Mouse (Mus musculus) gastrocnemius, postnatal 14 days (tissue): ENCODE measurements at regions not wholly inside any gene's neighbourhood (a gene's known extent, or its start where the extent isn't known, plus 50 kb on each side); places are given as distances from the start of the nearest gene placed in this dataset.

ENCODE experiments used
- DNase-seq: peaks from one replicate; pipeline ENCODE4 v3.0.0; 2021; ENCODE audit warnings: mixed read lengths
- intact Hi-C: fragments of 180-260 bp; cut with DNase I; formaldehyde crosslinking; loops from one replicate; pipeline ENCODE4 v1.15.1; 2025; ENCODE audit warnings: low total_unique reads

DNA sequence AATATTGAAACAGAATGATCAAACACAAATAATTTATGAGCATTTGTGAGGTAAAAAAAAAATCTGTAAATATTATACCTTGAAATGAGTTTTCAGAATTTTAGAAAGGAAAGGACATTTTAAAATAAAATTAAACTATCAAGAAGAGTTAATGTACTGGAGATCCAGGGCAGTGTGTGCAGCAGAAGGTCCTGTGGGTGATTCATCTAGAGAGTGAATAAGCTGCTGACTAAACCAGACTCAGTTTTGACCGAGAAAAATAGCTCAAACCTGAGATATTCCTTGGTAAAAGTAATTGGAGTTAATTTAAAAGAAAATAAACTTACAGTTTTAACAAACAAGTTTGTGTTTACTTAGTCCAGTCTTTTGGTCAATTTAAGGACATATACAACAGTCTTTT is 1118.6 kb upstream of the Celf2 start:
- intact Hi-C loops: no loop called here

DNA sequence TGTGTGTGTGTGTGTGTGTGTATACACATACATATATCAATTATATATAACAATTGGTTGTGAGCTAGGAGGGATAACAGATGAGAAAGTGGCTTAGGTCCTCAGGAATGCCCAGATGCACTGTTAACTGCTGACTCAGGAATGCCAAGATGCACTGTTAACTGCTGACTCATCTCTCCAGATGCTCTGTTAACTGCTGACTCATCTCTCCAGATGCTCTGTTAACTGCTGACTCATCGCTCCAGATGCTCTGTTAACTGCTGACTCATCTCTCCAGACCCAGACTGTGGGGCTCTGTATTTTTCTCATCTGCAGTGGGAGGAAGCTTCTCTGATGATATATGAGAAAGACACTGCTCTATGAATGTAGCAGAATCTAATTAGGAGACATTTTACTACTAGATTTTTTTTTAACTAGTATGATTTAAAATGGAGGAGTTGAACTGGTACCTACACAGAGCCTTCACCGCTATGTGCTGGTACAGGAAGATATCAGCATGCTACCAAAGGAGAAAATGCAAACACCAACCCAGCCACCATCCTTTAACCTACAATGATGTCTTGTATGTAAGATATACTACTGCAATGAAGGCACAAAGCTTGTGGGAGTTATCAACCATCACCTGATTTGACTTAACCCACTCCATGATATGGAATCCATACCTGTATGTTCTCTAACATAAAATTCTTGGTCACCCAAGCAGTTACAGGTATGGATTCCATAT is 1119.3 kb upstream of the Celf2 start:
- intact Hi-C loops: no loop called here
- DNase-seq: no peak

More for the DNA sequence above, 1118.6 kb upstream of the Celf2 start:
- DNase-seq: no peak

DNA sequence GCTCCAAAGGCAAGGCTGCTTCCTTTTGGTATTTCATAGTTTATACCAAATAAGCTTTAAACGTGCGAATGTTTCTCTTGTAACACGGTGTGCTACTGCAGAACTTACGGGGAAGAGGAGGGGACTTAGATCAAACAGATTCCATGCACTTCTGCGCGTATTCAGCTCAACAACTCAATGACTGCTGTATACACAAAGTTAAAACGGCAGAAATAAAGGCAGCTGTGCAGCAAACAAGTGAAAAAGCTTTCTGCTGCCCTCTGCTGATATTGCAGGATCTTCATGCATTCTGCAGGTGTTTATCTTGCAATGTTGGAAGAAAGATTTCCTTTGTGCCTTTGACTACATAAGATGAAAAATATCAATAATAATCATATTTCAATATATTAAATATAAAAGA is 1128.7 kb upstream of the Celf2 start:
- no peak for DNase-seq
- intact Hi-C loops: no loop called here

DNA sequence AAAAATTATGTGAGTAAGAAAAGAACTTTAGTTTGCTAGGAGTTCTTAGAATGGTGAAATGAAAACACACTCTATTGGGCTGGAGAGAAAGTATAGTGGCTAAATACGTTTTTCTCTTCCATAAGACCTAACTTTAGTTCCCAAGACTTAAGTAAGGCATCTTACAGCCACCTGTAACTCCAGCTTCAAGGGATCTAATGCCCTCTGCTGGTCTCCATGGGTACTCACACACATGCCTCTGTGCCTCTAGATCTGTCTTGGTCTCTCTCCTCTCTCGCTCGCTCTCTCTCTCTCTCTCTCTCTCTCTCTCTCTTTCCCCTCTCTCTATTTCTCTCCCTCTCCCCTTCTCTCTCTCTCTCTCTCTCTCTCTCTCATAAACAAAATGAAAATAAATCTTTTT is 1129.9 kb upstream of the Celf2 start:
- no peak for DNase-seq
- intact Hi-C loops: no loop called here

DNA sequence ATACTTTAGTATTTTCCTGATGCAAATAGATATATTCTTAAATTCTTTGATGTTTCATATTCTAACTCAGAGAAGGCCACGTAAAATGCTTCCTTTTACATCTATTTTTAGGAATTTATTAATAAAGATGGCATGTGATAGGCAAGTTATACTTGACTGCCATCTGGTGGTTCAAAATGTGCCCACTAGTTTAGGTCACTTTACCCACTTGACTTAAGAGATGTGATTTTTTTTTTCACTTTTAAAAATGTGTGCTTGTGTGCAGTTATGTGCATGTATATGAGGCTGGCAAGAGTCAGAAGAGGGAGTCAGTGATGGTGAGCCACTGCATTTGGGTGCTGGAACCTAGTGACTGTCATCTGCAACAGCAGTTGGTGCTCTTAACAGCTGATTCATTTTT is 1136.1 kb upstream of the Celf2 start:
- DNase-seq: no peak
- intact Hi-C loops: no loop called here

DNA sequence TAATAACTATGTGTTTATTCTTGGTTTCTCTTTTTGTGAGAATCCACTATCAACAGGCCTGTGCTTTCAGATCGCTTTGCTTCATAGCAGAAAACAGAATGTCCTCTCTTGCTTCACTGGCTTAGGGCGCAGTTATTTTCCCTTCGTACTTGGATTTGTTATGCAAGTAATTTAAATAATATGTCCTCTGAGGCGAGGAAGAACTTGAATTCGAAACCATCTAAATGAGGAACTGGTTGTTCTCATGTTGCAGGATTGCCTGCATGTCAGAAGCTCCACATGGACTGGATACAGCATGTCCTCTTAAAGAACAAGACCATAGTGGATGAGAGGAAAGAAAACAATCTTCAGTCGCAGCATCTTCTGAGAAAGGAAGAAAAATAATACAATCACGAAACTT is 1151.2 kb upstream of the Celf2 start:
- intact Hi-C loops: no loop called here
- no peak for DNase-seq

DNA sequence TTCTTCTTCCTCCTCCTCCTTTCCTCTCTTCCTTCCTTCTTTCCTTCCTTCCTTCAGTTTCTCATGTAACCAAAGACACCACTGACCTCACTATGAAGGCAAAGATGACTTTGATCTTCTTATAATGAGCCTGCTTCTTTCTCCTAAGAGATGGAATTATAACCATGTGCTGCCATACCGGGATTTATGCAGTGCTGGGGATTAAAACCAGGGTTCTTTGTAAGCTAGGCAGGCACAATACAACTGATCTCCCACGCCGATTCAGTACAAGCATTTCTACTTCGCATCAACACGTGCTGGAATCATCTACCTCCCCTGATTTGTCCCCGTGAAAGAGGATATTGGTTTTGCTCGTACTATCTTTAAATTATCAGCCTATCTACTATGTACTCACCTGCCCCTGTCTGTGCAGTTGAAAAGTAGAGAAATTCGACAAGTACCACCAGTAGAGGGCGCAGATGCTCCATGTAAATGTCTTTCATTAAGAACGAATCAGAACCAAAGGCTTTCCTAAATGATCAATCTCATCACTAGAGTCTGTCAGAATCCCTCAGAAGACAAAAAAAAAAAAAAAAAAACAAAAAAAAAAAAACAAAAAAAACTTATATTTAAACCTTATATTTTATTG is 1164.5 kb upstream of the Celf2 start:
- intact Hi-C loops: no loop called here
- DNase-seq: peak; percentile 19

DNA sequence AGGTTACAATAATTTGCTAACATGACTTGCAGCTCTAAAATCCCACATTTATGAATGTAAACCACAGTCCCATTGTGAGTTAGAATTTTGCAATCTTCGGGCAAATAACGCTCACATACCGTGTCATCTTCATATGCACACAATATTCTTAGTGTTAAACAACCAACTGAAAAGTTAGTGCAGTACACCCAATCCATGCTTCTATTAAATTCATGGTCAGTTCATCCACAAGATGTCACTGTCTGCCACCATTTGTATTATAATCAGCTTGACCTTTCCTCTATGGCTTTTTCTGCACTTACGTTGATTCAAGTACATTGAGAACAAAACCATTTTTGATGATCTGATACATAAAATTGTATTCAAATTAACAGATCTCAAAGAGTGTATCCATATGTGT is 1166.2 kb upstream of the Celf2 start:
- intact Hi-C loops: no loop called here
- DNase-seq: no peak

DNA sequence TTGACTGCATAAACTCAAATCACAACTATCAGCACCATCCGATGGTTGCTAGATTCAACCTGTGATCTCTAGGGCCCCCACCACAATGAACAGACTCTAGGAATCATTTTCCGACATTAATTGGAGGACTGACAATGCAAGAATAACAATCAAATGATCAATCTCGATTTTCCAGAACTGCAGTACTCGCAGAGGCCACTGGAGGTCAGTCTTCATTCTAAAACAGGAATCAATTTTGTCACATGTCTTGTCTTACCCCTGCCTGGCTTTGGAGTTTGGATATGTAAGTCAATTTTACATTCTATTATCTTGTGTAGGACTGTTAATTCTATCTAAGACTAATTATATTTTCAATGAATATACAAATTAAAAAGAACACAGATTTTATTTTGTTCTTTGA is 1167.2 kb upstream of the Celf2 start:
- DNase-seq: no peak
- intact Hi-C loops: no loop called here

DNA sequence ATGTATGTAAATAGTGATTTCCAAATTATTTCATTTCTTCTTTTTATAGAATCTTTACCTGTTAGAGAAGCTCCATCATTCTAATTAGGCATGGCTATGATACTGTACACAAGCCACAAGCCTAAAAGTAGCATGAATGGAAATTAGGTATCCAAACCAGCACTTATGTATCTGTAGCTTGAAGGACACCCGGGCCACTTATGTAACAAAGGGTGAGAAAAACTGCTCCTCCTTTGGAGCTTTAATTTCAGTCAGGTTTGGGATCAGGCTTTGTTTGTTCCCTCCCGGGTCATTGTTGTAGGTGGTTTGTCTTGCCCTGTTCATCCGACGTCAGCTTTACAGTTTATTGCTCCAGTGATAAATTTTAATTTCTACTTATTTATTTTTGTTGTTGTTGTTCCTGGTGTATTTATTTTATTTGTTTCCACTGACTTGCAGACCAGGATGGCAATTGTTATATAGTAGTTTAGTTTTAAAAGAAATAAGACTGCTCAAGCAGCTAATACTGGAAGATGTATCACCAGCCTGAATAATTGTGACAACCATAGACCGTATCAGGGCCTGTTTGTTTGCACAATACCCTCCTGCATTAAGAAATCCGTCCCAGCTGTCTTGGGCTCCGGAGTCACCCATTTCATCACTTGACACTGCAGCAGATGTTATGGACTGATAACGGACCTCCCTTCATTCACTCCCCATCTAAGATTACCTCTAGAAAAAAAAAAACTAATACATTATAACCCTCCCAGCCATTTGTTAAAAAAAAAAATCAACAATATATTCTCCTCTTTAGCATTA is 1181.7 kb upstream of the Celf2 start:
- intact Hi-C loops: no loop called here
- no peak for DNase-seq

DNA sequence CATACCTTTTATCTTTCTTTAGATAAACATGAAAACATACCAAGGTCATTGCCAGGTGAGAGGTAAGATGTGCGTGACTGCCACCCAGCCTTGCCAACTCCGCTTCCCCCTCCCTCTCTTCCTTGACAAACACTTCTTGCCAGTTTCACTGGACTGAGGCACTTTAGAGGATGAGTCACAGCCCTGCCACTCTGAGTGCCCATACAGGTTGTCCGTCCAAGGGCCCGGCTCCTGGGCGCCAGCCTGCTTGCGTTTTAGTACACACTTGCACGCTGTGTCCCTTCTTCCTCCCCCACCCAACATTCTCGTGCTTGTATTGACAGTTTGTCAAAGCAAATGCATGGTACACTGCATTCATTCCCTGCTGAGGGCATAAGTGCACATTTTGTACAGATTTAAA is 1151.7 kb upstream of the 4930412O13Rik start:
- intact Hi-C loops: no loop called here
- no peak for DNase-seq

DNA sequence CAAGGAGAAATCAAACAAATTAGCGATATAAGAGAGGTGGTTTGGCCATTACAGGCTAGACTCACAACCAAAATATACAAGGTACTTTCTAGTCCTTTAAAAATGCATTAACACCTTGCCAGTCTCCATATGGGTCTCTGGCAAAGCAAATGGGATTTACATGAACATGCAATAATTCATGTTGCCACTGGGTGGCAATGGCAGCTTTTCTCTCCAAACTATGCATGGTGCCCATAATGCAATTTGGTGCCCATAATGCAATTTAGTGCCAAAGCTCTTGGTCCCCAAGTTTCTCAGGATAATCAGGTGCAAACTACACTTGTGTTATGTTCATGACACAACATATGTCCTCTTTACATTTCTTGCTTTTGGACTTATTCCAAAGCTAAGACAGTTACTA is 1126.9 kb upstream of the 4930412O13Rik start:
- DNase-seq: no peak
- intact Hi-C loops: no loop called here

DNA sequence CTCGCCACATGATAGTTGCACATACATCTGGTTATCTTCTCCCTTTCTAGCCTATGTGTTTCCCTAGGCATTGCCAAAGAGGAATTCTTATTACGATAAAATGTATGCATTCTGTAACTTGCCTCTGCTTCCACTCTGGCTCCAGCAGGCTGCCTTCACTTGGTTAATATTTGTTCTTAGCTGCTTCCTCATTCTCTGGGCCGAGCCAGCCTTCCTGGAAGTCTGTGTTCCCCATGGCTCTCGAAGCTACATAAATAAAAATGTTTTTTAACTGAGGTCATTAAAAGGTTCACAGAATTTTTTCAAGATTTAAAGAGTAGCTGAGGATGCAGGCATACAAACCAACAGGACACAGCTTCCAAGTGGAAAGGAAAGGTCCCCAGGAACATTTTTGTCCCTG is 1124.5 kb upstream of the 4930412O13Rik start:
- no peak for DNase-seq

DNA sequence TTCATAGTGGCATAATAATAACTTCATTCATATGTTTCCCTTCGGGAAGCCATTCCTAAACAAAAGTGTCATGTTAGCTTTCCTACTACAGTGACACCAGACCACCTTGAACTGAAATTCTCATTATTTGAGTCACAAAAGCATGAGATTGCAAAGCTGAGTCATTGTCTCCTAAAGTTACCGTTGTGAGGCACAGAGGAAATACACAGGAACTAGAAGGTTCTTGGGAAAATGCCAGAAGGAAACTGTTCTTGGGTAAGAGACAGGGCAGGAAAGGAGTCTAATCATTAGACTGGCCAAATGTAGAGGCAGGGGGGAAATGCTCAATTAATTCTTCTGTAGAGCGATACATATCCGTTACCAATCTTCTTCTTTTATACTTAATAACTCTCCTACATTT is 1110.4 kb upstream of the 4930412O13Rik start:
- DNase-seq: no peak
- intact Hi-C loops: no loop called here

More for the DNA sequence above, 1124.5 kb upstream of the 4930412O13Rik start:
- intact Hi-C loops: no loop called here

DNA sequence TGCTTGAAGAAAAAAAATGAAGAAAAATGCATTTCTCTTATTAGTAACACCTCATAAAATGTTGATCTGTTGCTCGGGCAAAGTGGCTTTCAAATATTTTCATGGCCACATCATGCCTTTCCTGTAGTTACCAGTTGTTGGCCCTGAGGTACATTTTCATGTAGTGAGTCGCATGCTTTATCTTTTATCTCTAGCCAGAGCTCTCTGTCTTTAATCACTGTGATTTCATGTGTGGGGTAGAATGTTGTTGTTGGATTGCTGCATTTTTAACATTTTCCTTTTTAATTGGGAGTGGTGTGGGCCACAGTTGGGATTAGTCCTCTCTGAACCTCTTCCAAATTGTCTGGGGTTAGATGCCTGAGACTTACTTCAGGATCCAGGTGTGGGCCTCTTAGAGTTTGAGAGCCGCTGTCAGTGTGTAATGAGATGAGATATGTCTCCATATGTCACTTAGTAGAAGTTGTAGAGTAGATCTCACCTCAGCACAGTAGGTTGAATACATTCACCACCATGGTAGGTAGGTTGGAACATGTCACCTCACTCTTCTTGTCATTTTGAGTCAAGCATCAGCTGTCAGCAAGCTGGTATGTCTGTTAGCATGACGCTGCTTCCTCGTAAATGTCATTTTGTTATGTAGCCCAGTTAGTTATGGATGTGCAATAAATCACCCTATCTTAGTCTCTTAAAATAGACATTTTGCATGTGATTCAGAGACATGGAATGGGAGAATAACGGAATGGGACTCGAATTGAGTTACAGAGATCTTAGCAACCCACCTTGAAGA is 1099.7 kb upstream of the 4930412O13Rik start:
- intact Hi-C loops: no loop called here
- DNase-seq: no peak

DNA sequence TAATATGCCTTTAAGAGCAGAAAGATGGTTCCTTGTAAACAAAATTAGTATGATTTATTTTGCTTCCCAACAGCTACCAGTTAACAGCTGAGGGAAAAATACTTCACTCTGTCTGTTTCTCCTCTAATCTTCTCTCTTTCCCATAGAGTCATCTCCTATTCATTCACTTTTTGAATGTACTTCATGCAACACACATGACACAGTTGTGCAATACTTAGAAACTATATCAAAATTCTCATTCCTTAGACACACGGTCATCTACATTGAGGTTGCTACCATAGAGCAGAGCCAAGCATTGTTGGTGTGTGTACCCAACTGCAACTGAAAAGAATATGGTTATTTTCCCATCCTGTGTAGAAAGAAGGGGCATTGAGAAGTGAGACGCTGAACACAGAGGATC is 1098.8 kb upstream of the 4930412O13Rik start:
- no peak for DNase-seq
- intact Hi-C loops: no loop called here

DNA sequence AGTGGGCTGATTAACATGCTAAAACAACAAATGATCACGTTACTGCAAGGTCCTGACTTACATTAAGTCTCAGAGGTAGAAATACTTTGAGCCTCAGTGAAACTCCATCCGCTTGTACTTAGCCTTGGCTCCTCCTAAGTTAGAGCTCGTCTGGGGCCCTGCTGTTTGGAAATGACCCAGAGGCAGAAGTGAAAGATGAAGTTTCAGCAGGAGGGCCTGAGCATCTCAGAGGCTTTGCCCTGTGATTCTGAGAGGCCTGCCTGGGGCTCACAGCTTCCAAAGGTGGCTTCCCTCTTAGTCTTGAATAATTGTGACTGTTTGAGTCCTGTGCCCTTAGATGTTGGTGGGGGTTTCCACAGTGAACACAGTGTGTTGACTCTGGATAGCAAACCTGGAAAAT is 1079.0 kb upstream of the 4930412O13Rik start:
- intact Hi-C loops: no loop called here
- DNase-seq: no peak

DNA sequence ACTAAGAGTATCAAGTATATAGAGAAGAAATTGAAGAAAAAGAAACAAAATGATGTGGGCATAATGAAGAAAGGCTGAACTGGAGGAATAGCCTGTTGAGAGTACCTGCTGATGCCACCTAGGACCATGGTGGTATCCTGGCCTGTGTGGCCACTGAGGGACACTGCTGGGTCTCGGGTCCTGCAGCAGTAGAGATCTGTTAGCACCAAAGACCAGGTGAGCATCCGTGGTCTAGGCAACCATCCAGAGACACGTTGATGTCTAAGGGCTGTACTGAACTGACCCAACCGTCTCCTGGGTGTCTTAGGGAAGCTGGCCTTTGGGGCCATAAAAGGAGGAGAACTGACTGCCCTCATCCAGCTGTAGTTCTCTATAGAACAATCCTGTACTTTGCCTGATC is 1071.4 kb upstream of the 4930412O13Rik start:
- intact Hi-C loops: no loop called here
- DNase-seq: no peak

DNA sequence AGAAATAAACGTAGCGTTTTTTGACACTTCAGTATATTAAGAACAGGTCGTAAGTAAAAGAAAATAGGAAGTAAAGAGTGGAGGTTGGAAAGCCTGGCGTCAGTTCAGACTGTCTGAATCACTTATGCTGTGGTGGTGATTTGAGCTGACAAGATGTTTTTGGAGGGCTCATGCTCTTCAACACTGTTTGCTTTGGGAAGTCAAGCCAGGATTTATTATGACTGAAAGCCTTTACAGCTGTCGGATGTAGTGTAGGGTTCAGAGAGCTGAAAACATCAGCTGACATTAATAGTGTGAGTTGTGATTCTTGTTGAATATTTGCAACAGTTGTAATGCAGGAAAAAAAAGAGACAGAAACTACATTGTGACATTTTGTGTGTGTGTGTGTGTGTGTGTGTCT is 1062.9 kb upstream of the 4930412O13Rik start:
- intact Hi-C loops: no loop called here
- no peak for DNase-seq

DNA sequence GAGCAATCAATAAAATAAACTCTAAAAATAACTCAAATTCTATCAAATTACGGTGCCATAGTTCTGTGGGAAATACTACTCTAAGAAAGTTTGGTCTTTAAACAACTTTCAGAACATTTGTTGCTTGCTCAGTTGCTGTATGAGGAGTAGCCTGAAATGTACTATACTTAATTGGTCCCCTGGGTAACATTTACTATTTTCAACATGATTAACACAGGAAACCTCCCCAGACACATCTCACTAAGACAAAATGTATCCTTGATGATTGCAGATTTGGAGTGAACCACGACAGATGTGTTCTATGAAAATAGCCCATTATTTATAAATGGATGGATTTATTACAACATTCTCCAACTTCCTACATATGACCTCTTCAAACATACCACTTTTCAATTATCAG is 1055.6 kb upstream of the 4930412O13Rik start:
- DNase-seq: no peak

More for the DNA sequence above, 1055.6 kb upstream of the 4930412O13Rik start:
- intact Hi-C loops: no loop called here
